Mouse (Mus musculus) heart, embryonic 15.5 days (tissue): ENCODE results near the gene Reg4. TPM values are rescaled to one million over a fixed set of nuclear protein-coding genes. Genes with fewer than 3 reads are reported as not detected.

Source experiments
- polyA plus RNA-seq: library from polyadenylated mRNA; unstranded; fragments of >200 nt; fragmentation: Nextera tagmentation; extraction: Ambion mirVana; gene quantifications from 2 replicates; pipeline ENCODE4 v1.2.1, GENCODE M21; 2015

The Reg4 gene
- polyA plus RNA-seq, 1 experiment from 2014 or later = not detected

Other genes with a start within 250 kb of the Reg4 start
- 11.5 and 15.7 TPM in 2 replicates for gene Notch2, start 208.6 kb upstream of the Reg4 start, polyA plus RNA-seq
- not detected in 2 replicates for gene Adam30, start 61.5 kb upstream of the Reg4 start, polyA plus RNA-seq
- 8.7 and 12.6 TPM in 2 replicates for gene Hmgcs2, start 58.3 kb downstream of the Reg4 start, polyA plus RNA-seq
- gene Phgdh, start 117.8 kb downstream of the Reg4 start, polyA plus RNA-seq = 59.7 and 123 TPM in 2 replicates
- gene Zfp697, start 160.3 kb downstream of the Reg4 start, polyA plus RNA-seq = 7.7 and 9.9 TPM in 2 replicates
- gene Gm4450, start 235.0 kb downstream of the Reg4 start, polyA plus RNA-seq = not detected in 2 replicates